Mouse (Mus musculus) ovary, postnatal 14 days (tissue): ENCODE measurements at regions not wholly inside any gene's neighbourhood (a gene's known extent, or its start where the extent isn't known, plus 50 kb on each side); places are given as distances from the start of the nearest gene placed in this dataset.

Experiments used
- DNase-seq: peaks from one replicate; pipeline ENCODE4 v3.0.0; 2022; ENCODE audit warnings: low spot score

DNA sequence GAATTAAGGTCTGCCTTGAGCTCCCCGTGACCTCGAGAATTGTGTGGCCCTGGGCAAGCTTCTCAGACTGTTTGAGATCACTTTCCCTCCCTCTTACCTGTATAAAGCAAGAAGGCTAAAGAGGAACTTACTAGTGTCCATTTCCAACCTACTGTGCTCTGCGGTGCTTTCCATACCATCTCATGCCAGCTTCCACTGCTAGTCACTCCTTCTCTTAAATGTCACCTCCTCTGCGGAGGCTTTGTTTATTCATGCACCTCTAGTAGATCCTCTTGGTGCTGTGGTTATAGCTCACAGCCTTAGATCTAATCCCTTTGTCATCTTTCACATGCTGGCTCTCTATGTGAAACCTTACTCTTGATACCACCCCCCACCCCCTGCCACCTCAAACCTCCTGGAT lies 2310.3 kb upstream of the Lrrc6 start:
- DNase-seq: no peak

- DNase-seq: no peak
Observed at GRCm38 (mm10) chr15:68810593-68810992, 2309.9 kb upstream of the Lrrc6 start.

GRCm38 (mm10) chr15:68808175-68808574 lies 2307.5 kb upstream of the Lrrc6 start:
- no peak for DNase-seq

- DNase-seq: no peak
Observed at GRCm38 (mm10) chr15:68804254-68804653, 2303.5 kb upstream of the Lrrc6 start.

DNA sequence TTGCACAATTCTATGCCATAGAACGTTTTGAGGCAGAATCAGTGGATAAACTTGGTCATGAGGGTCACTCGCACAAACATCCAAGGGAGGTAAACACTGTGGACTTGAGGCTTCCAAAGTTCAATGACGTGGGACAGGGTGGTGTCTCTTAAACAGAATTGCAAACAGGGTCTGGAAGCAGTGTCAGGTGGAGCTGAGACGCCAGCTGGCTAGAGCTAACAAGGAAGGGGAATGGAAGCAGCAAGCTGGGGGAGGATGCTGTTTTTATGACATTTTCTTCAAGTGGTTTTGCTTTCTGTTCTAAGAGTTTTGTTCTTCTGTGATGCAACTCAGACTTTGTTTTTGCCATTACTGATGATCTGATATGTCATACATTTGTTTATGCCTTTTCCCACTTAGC lies 2301.1 kb upstream of the Lrrc6 start:
- DNase-seq: no peak

- no peak for DNase-seq
Observed at GRCm38 (mm10) chr15:68797406-68797805, 2296.7 kb upstream of the Lrrc6 start.

GRCm38 (mm10) chr15:68795239-68795960 lies 2294.7 kb upstream of the Lrrc6 start:
- no peak for DNase-seq

DNA sequence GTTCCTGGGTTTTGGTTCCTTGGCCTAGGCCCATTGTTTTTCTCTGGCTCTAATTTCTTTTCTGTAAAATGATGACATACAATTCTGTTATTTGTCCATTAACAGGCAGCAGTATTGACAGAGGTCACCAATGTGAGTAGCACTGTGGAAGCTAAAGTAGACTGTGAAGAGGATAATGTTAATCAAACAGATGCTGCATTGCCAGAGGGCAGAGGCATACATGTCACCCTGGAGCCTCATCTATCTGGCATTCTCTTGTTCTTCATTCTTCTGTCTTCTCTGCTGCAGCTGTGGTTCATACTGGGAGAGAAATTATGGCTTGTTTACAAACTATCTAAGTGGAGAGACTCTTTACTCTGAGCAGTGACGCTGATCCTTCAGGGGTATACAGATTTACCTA lies 2259.2 kb upstream of the Lrrc6 start:
- DNase-seq: no peak

DNA sequence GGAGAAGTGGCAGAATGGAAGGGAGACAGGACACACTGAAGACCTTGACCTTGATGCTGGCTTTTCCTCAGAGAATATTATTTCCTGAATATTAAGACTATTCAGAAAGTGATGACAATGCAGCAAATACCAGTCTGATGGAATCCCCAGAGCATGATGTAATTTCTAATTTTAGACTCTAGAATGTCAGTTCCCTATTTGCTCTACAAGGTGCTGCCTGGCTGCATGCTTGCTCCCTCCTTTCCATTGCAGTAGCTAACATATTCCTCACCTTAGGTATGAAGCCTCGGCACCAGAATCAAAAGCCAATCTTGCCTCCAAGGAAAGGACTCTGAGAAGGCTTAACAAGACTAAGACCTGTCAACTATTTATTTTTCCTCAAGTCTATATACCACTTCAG lies 2254.5 kb upstream of the Lrrc6 start:
- no peak for DNase-seq

- no peak for DNase-seq
Observed at GRCm38 (mm10) chr15:68754834-68755233, 2254.1 kb upstream of the Lrrc6 start.

- DNase-seq: no peak
Observed at GRCm38 (mm10) chr15:68739344-68739743, 2238.6 kb upstream of the Lrrc6 start.

DNA sequence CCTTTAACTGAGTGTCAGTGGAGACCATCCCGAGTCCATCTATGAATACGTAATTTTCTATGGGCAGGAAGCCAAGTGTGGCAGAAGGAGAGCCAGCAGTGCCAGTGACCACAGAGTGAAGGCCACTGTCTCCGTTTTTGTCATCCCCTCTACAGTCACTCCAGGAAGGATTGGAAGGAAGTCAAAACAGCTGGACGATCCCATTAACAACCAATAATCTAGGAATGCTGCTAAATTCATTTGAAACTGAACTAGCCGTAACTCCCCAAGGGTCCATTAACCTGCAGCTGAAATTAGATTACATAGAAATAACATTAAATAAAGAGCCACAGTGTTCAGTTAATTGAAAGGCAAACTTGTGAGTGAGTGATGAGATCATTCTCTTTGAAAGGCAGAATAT lies 2220.5 kb upstream of the Lrrc6 start:
- no peak for DNase-seq

DNA sequence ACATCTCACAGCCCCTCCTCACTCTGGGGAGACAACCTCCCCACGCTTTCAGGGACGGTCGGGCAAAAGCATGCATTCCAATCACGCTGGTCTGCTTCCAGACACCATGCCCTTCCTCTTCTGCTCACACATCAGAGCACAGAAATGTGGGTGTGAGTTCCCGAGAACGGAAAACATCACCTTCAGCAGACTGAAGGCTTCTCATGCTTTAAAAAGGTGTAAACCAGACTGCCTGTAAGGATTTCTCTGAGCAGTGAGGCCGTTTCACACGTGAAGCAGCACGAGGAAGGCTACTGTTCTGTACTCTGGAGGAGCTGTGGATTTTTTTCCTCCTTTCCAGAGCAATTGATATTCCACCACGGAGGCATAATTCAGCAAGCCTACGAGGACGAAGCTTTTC lies 2218.8 kb upstream of the Lrrc6 start:
- no peak for DNase-seq

DNA sequence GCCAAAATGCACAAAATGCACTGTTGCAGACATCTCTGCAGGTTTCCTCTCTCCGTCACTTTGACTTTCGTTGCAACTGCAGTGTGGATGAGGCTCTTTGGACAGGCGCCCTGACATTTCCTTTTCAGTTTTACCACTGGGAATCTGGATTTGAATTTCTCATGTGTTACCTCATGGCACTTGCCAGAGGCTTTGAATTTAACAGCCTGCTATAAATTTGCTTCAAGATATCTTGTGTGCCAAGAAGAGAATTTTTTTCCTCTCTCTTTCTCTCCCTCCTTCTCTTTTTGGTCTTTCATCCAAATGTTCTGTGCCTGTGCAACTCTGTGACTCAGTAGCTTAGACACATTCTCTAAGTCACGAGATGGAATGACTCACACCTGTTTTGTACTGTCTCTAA lies 2213.6 kb upstream of the Lrrc6 start:
- DNase-seq: no peak

DNA sequence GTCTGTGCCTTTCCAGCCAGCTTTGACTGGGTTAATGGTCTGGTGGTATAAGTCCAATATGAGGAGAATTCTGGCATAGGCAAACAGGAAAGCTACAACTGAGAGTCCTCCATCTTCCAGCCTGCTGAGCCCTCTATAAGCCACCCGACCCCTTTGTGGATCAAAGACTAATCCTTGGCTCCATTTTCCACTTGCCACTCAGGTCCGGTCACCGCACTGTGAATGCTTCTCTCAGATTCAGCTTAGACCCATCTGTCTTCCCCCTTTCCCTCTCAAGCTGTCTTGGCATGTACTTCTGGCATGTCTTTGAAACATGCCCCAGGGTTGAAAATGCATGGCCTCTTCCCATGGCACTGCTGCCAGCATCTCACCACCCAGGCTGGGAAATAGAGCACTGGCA lies 2206.6 kb upstream of the Lrrc6 start:
- DNase-seq: no peak

GRCm38 (mm10) chr15:68695041-68695650 lies 2194.4 kb upstream of the Lrrc6 start:
- peak; percentile 0 for DNase-seq

GRCm38 (mm10) chr15:68667462-68667861 lies 2166.8 kb upstream of the Lrrc6 start:
- DNase-seq: no peak

GRCm38 (mm10) chr15:68665331-68665730 lies 2164.6 kb upstream of the Lrrc6 start:
- no peak for DNase-seq

DNA sequence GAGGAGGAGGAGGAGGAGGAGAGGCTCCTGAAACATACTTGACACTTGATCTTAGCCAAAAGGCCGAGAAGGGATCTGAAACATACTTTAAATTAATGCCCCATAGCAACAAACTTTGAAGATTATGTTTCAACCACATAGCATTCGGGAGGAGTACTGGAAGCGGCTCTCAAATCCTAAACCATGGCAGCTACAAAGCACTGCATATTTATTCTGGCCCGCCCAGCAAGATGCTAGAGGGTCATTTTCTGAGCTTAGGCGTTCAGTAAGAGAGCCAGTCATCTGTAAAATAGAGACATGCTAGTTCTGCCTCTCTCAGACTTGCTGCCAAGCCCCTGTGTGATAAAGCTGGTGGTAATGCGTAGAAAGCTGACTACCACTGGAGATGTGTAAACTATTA lies 2156.0 kb upstream of the Lrrc6 start:
- DNase-seq: no peak

DNA sequence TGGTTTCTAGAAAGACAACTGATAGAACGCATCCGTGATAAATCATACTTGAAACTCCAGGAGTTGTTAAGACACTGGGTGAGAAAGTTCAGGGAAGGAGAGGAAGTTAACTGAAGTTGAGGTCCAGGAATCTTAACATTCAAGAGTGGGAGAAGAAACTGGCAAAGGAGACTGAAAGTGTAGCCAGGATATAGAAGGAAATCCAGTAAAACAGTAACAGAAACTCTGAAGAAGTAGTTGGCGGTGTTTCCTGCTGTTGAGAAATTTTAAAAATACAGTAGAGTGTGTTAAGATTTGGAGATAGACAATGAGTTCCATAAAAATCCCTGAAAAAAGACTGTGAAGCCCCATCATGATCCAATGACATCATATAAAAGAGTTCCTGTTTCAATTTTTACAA lies 2154.3 kb upstream of the Lrrc6 start:
- DNase-seq: no peak

DNA sequence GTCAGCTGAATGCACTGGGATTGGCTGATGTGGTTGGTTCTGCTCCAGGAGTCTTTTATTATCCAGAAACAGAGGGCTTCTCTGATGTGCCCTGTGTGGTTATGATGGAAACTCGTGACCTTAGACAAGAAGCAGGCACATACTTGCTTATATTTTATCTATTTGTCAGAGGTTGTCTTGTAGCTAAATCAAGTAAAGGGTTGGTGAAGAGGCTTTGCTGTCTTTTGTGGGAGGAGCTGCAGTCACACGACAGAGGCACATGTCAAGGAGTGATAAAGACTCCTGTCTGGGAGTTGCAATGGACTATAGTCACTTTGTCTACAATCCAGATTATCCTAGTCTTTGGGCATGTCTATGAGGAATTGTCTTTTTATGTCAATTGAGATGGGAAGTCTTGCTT lies 2149.9 kb upstream of the Lrrc6 start:
- no peak for DNase-seq

DNA sequence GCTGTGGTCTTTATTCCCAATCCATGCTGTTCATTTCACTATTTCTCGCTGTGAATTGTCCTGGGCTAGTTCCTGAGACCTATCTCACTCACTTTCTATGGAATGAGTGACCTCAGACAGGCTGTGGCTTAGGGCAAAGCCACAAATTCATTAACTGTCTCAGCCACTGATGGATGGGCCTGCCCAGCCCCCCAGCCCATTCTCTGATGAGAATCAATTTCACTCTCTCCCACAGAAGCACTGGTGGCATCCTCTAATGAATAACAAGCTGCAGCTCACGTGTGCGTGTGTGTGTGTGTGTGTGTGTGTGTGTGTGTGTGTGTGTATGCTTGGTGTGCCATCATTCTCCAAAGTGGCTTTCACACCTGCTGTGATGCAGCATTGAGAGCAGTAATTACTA lies 2149.3 kb upstream of the Lrrc6 start:
- DNase-seq: no peak

- no peak for DNase-seq
Observed at GRCm38 (mm10) chr15:68646865-68647264, 2146.2 kb upstream of the Lrrc6 start.

DNA sequence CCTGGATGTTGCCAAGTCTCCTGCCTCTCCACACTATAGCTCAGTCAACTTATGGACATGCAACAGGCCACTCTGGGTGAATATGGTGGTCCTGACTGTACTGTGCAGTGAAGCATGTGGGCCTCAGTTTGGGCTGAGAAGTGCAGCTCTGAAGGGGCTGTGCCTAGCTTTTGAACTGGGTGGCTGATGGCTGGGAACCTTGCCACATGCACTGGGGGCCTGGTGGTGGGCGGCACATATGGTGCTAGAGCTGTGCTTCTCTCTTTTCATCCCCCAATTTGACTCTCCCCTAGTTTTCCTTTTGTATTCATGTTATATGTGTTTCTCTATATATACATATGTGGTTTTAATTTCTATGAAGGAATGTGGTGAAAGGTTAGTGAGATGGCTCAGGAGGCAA lies 2144.2 kb upstream of the Lrrc6 start:
- no peak for DNase-seq
